Mouse (Mus musculus) kidney, adult 2 months (tissue): ENCODE results near the gene Vwa8.

ENCODE experiments used
- CTCF ChIP-seq: fragments of 200-500 bp; conservative IDR thresholded peaks from 2 replicates; pipeline ENCODE4 v1.5.1; 2011; ENCODE audit warnings: low read depth, mild to moderate bottlenecking, control low read depth, low read length, moderate library complexity, mixed read lengths; ENCODE audit not compliant: insufficient read depth, insufficient read length
- POLR2A ChIP-seq: fragments of 200-500 bp; IDR thresholded peaks from one replicate; pipeline ENCODE4 v1.6.1; 2011; ENCODE audit warnings: low read depth, low read length, control low read depth

- no peak for TF ChIP-seq POLR2A
- no peak for TF ChIP-seq CTCF
These were observed 356.0 kb downstream of the Vwa8 start for GRCm38 (mm10) chr14:79204866-79205265.
